Mouse (Mus musculus): ENCODE results near the gene Arsg. TPM values are rescaled to one million over a fixed set of nuclear protein-coding genes. Genes with fewer than 3 reads are reported as not detected.

The Arsg gene
- polyA plus RNA-seq, 1 experiment from 2014 or later = 4.2 TPM

DNA sequence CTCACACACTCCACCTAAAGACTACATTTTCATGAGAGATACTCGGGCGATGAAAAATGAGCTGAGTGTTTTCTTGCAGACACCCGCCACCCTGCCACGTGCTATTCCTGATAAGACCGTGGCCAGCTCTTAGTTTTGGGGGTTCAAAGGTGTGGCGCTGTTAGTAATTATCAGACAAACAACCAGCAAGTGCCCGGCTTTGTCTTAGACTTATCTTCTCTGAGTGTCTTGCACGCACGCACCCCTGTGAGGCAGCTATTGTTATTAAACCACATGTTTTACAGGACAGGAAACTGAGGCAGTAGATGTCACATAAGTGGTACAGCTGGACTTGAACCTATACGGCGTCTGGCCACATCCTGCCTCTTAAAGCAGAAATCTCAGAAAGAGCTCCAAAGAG, 84.2 kb downstream of the Arsg start:
- H3K9ac ChIP-seq = no peak overlapping the region
- H3K27me3 ChIP-seq = no peaks in the 10 kb centered on the region
- H3K4me1 ChIP-seq = peaks cover 19% of the 10 kb centered on the region
- no peak overlapping the region for H3K4me2 ChIP-seq (replicated peaks)
- no peaks in the 10 kb centered on the region for H3K9me3 ChIP-seq
- no peak for ATAC-seq (ENCODE audit: low FRiP score, low read depth)
- 85% methylated on average over 11 of the region's 11 CpGs for WGBS
- no peak overlapping the region for H3K27ac ChIP-seq
- H3K4me3 ChIP-seq = no peak overlapping the region
- H3K36me3 ChIP-seq = no peaks in the 10 kb centered on the region

DNA sequence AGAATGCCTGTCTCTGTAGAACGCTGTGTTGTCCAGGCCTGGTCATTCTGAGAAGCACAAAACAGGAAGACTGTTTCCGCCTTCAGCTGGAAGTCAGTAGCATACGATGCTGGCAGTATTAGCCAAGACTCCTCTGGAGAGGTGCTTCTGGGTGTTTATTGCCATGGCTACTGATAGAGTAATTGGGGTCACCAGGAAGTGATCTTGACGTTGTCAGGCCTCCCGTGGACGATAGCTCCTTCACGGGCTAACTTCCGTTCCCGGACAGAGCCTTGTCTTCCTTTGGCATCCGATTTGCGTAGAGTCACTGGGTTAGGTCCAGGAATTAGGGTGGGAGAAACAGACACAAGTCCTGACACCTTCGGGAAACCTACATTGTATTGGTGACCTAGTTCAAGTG, 86.1 kb downstream of the Arsg start:
- Histone ChIP-seq H3K27me3 (no peaks in the 10 kb centered on the region), H3K4me2 (replicated peaks) (no peak overlapping the region), H3K27ac (no peak overlapping the region), H3K4me1 (peaks cover 20% of the 10 kb centered on the region), H3K36me3 (no peaks in the 10 kb centered on the region), H3K4me3 (no peak overlapping the region), H3K9me3 (no peaks in the 10 kb centered on the region), H3K9ac (no peak overlapping the region)
- 76% methylated on average over 12 of the region's 12 CpGs for WGBS
- no peak for ATAC-seq (ENCODE audit: low FRiP score, low read depth)

DNA sequence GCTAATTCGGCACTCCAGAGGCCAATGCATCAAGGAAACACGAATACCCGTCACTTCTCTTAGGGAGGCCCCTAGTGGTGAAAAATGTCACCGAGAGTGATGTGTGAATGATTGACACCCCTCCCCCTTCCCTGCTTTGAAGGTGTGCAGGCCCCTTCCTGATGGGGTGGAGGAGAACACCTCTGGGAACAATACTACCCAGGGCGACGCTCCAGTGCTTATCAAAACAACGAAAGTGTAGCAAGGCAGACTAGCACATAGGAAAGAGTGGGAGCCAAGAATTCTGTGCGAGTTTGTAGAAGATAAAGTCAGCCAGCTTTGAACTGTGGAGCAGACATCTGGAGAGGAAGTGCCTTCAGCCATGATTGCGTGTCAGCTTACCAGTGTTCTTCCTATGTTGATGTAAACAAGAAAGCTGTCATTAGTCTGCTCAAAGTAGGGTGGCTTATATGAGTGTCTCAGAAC, 87.7 kb downstream of the Arsg start:
- ATAC-seq (ENCODE audit: low FRiP score, low read depth) = no peak
- Histone ChIP-seq H3K27ac (no peak overlapping the region), H3K9ac (no peak overlapping the region), H3K4me3 (no peak overlapping the region), H3K4me1 (peaks cover 20% of the 10 kb centered on the region), H3K27me3 (no peaks in the 10 kb centered on the region), H3K36me3 (no peaks in the 10 kb centered on the region), H3K9me3 (no peaks in the 10 kb centered on the region), H3K4me2 (replicated peaks) (no peak overlapping the region)
- 19% methylated on average over 9 of the region's 9 CpGs for WGBS

DNA sequence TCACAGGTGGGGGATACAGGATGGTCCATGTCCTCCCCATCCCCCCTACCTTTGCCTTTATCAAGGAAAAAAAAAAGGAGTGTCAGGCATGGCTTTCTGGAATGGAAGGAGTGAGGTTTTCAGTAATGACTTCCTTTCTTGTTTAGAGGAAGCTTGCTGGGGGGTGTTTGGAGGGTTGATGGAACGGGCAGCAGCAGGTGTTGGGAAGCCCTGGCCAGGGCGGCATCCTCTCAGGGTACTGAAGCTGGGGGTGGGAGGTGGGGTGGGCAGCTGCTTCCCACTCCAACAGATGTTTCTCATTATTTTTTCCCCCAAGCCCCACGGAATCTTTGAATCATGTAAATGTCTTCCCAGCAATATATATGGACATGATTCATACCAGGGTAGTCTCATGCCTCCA, 88.3 kb downstream of the Arsg start:
- H3K4me3 ChIP-seq = no peak overlapping the region
- peaks cover 20% of the 10 kb centered on the region for H3K4me1 ChIP-seq
- no peaks in the 10 kb centered on the region for H3K36me3 ChIP-seq
- H3K9ac ChIP-seq = no peak overlapping the region
- no peak overlapping the region for H3K27ac ChIP-seq
- ATAC-seq (ENCODE audit: low FRiP score, low read depth) = peak; percentile 50; the same call in 1 of the 2 replicates
- 23% methylated on average over 3 of the region's 3 CpGs for WGBS
- H3K9me3 ChIP-seq = no peaks in the 10 kb centered on the region
- H3K27me3 ChIP-seq = no peaks in the 10 kb centered on the region
- no peak overlapping the region for H3K4me2 ChIP-seq (replicated peaks)

GRCm38 (mm10) chr11:109563708-109564107, 90.5 kb downstream of the Arsg start:
- no peak overlapping the region for H3K4me3 ChIP-seq
- 93% methylated on average over 4 of the region's 4 CpGs for WGBS
- no peak overlapping the region for H3K4me2 ChIP-seq (replicated peaks)
- no peaks in the 10 kb centered on the region for H3K36me3 ChIP-seq
- ATAC-seq (ENCODE audit: low FRiP score, low read depth) = no peak
- no peak overlapping the region for H3K27ac ChIP-seq
- no peak overlapping the region for H3K9ac ChIP-seq
- H3K27me3 ChIP-seq = no peaks in the 10 kb centered on the region
- no peaks in the 10 kb centered on the region for H3K9me3 ChIP-seq
- H3K4me1 ChIP-seq = peaks cover 20% of the 10 kb centered on the region

DNA sequence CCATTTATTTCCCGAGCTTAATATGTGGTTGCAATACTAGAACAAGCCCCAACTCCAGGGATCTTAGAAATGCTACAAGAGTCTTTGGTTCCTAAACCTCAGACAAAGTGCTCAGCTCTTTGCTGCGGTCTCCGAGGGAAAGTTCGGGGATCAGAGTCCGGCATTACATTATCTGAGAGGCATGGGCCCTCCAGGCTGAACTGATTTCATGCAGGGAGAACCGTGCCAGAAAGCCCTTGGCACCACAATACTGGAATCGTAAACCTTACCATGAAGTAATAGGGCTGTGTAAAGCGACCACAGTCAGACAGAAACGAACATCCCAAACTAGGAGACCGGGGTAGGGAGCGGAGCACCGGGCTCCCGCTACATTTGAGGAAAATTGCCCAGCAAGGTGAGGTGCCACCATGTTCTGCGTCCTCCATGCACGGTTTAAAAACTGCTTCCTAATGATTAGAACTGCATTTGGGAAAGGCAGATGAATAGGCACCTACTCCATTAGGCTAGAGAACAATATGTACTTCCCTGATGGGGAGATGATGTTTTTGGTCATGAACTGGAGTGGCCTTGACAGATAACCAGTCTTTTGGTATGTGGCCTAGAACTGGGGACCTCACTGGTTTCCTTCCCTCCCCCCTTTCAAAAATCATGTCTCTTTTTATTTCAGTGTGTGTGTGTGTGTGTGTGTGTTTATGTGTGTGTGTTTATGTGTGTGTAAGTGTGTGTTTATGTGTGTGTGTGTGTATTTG, 91.5 kb downstream of the Arsg start:
- no peaks in the 10 kb centered on the region for H3K27me3 ChIP-seq
- no peaks in the 10 kb centered on the region for H3K36me3 ChIP-seq
- no peak overlapping the region for H3K4me3 ChIP-seq
- no peak overlapping the region for H3K9ac ChIP-seq
- no peak overlapping the region for H3K4me2 ChIP-seq (replicated peaks)
- H3K4me1 ChIP-seq = peaks cover 20% of the 10 kb centered on the region
- H3K27ac ChIP-seq = no peak overlapping the region
- no peak for ATAC-seq (ENCODE audit: low FRiP score, low read depth)
- WGBS = 68% methylated on average over 15 of the region's 15 CpGs
- H3K9me3 ChIP-seq = no peaks in the 10 kb centered on the region

DNA sequence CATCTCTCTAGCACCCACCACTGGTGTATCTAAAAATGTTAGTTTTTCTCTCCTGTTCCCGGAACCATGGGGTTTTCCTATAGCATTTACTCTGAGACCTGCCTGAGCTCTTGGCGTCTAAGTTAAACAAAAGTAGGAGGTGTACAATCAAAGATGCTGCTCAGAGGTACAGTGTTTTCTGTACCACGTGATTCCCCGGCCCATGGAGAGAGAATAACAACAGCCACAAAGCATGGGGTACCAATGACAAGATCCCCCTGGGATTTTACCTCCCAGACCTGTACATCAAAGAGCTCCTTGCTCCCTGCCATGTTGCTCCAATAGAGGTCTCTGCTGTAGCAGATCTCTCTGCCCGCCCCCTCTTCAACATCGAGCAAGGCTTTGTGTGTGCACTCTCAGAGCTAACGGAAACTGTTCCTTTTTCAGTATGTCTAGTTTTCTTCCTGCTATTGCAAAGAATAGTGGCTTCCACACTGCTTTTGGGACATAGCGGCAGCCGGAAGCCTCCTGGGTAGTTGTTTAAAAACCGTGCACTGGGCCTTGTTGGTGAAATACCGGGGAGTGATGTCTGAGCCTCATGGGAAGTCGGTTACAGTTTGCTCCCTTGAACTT, 95.9 kb downstream of the Arsg start:
- Histone ChIP-seq H3K4me1 (no peaks in the 10 kb centered on the region), H3K9me3 (no peaks in the 10 kb centered on the region), H3K27me3 (no peaks in the 10 kb centered on the region), H3K4me2 (replicated peaks) (no peak overlapping the region), H3K36me3 (peaks cover 18% of the 10 kb centered on the region), H3K27ac (no peak overlapping the region), H3K4me3 (no peak overlapping the region), H3K9ac (no peak overlapping the region)
- ATAC-seq (ENCODE audit: low FRiP score, low read depth) = no peak
- WGBS = 73% methylated on average over 12 of the region's 12 CpGs

- H3K36me3 ChIP-seq = peaks cover 22% of the 10 kb centered on the region
- H3K27ac ChIP-seq = no peak overlapping the region
- H3K9ac ChIP-seq = no peak overlapping the region
- no peak overlapping the region for H3K4me3 ChIP-seq
- H3K9me3 ChIP-seq = no peaks in the 10 kb centered on the region
- ATAC-seq (ENCODE audit: low FRiP score, low read depth) = no peak
- H3K27me3 ChIP-seq = no peaks in the 10 kb centered on the region
- no peaks in the 10 kb centered on the region for H3K4me1 ChIP-seq
- no peak overlapping the region for H3K4me2 ChIP-seq (replicated peaks)
- 72% methylated on average over 7 of the region's 7 CpGs for WGBS
Measured at GRCm38 (mm10) chr11:109569809-109570208, 96.6 kb downstream of the Arsg start.

- Histone ChIP-seq H3K9ac (no peak overlapping the region), H3K4me3 (no peak overlapping the region), H3K4me2 (replicated peaks) (no peak overlapping the region), H3K36me3 (peaks cover 33% of the 10 kb centered on the region), H3K27me3 (no peaks in the 10 kb centered on the region), H3K27ac (no peak overlapping the region), H3K9me3 (no peaks in the 10 kb centered on the region), H3K4me1 (no peaks in the 10 kb centered on the region)
- ATAC-seq (ENCODE audit: low FRiP score, low read depth) = no peak
- WGBS = 89% methylated on average over 11 of the region's 11 CpGs
Measured at GRCm38 (mm10) chr11:109572051-109572450, 98.9 kb downstream of the Arsg start.

DNA sequence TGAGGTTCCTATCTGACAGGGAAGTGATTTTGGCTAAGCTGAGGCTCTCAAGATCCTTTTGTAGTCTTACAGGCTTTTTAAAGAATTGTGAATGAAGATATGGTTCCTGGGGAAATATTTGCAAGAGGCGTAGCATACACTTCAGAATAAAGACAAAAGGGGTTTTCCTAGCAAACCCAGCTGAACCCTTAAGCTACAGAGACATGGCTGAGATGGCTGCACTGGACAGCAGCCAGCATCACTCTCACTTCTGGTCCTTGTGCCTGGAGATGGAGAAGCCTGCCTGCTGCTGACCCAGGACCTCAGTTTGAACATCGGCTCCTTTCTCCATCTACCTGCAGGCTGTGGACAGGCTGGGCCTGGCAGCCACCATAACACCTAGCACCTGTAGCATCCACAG, 101.4 kb downstream of the Arsg start:
- H3K4me1 ChIP-seq = no peaks in the 10 kb centered on the region
- no peak overlapping the region for H3K4me3 ChIP-seq
- WGBS = 95% methylated on average over 2 of the region's 2 CpGs
- H3K4me2 ChIP-seq (replicated peaks) = no peak overlapping the region
- H3K27ac ChIP-seq = no peak overlapping the region
- H3K9me3 ChIP-seq = no peaks in the 10 kb centered on the region
- no peak for ATAC-seq (ENCODE audit: low FRiP score, low read depth)
- H3K9ac ChIP-seq = no peak overlapping the region
- peaks cover 57% of the 10 kb centered on the region for H3K36me3 ChIP-seq
- H3K27me3 ChIP-seq = no peaks in the 10 kb centered on the region

DNA sequence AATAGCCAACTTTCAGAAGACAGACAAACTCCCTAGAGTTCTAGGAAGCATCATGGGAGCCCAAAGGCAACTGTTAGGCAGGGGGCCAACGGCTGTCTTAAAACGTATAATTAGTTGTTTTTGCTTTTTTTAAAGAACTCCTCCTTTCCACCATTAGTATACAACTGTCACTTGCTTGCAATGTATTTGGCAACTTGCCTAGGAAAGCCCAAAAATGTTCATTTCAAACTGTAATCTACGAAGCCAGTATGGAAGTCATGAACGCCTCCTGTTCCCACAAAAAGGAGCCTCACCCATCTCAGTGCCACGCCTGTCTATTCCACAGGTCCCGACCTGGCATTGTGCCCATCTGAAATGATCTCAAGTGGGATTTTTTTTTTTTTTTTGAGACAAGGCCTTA, 102.7 kb downstream of the Arsg start:
- no peak overlapping the region for H3K4me2 ChIP-seq (replicated peaks)
- H3K4me3 ChIP-seq = no peak overlapping the region
- H3K9ac ChIP-seq = no peak overlapping the region
- WGBS = 83% methylated on average over 6 of the region's 6 CpGs
- no peak overlapping the region for H3K27ac ChIP-seq
- no peaks in the 10 kb centered on the region for H3K9me3 ChIP-seq
- ATAC-seq (ENCODE audit: low FRiP score, low read depth) = no peak
- H3K27me3 ChIP-seq = no peaks in the 10 kb centered on the region
- no peaks in the 10 kb centered on the region for H3K4me1 ChIP-seq
- peaks cover 68% of the 10 kb centered on the region for H3K36me3 ChIP-seq

DNA sequence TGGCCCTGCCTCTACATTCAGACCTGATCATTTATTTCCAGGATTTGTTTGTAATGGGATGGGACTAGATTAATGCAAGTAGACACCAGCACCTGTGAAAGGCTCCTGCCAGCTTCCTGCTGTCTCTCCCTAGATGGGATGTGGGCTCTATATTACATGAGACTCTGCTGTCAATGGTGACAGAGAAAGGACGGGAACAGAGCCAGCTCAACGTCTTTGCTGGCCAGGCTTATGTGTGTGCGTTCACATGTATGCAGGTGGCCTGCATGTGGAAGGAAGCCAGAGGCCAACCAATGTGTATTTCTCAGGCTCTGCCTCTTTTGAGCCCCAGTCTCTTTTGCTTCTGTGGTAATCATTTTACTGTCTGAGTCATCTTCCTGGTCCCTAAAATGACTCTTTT, 105.4 kb downstream of the Arsg start:
- Histone ChIP-seq H3K4me2 (replicated peaks) (no peak overlapping the region), H3K9me3 (no peaks in the 10 kb centered on the region), H3K27ac (no peak overlapping the region), H3K36me3 (peaks cover 78% of the 10 kb centered on the region), H3K9ac (no peak overlapping the region), H3K4me3 (no peak overlapping the region), H3K27me3 (no peaks in the 10 kb centered on the region), H3K4me1 (peaks cover 5% of the 10 kb centered on the region; the same call in 1 of the 2 replicates)
- no peak for ATAC-seq (ENCODE audit: low FRiP score, low read depth)
- 80% methylated on average over 3 of the region's 3 CpGs for WGBS

- no peaks in the 10 kb centered on the region for H3K27me3 ChIP-seq
- H3K4me1 ChIP-seq = peaks cover 5% of the 10 kb centered on the region; the same call in 1 of the 2 replicates
- H3K36me3 ChIP-seq = peaks cover 74% of the 10 kb centered on the region
- H3K9ac ChIP-seq = no peak overlapping the region
- H3K4me3 ChIP-seq = no peak overlapping the region
- H3K27ac ChIP-seq = no peak overlapping the region
- no peak overlapping the region for H3K4me2 ChIP-seq (replicated peaks)
- 81% methylated on average over 9 of the region's 9 CpGs for WGBS
- ATAC-seq (ENCODE audit: low FRiP score, low read depth) = no peak
- H3K9me3 ChIP-seq = no peaks in the 10 kb centered on the region
Measured at GRCm38 (mm10) chr11:109579999-109580398, 106.8 kb downstream of the Arsg start.
